Mouse (Mus musculus) small intestine, adult 2 months (tissue): ENCODE results near the gene Uap1l1. TPM values are rescaled to one million over a fixed set of nuclear protein-coding genes. Genes with fewer than 3 reads are reported as not detected.

ENCODE experiments used
- H3K27ac ChIP-seq: fragments of 200-500 bp; 2 replicates; pipeline ENCODE4 v1.5.1; 2012; ENCODE audit warnings: low read depth, low read length, control low read depth, inconsistent platforms; ENCODE audit not compliant: insufficient read depth
- H3K27me3 ChIP-seq: fragments of 200-500 bp; 2 replicates; pipeline ENCODE4 v1.6.1; 2012; ENCODE audit warnings: mild to moderate bottlenecking, moderate library complexity, low read length, inconsistent platforms; ENCODE audit not compliant: control insufficient read depth, insufficient read depth
- H3K36me3 ChIP-seq: fragments of 200-500 bp; 2 replicates; pipeline ENCODE4 v1.6.1; 2012; ENCODE audit warnings: mild to moderate bottlenecking, low read length, control low read depth, inconsistent platforms; ENCODE audit not compliant: control insufficient read depth, insufficient read depth
- H3K4me1 ChIP-seq: fragments of 200-500 bp; 2 replicates; pipeline ENCODE4 v1.6.1; 2012; ENCODE audit warnings: low read length, inconsistent platforms, mixed read lengths; ENCODE audit not compliant: control insufficient read depth, insufficient read depth, insufficient read length
- H3K4me3 ChIP-seq: fragments of 200-500 bp; 2 replicates; pipeline ENCODE4 v1.5.1; 2012; ENCODE audit warnings: low read depth, mild to moderate bottlenecking, control low read depth, inconsistent platforms, low read length, moderate library complexity
- CTCF ChIP-seq: fragments of 200-500 bp; IDR thresholded peaks from 2 replicates; pipeline ENCODE4 v1.5.1; 2012; ENCODE audit warnings: low read depth, mild to moderate bottlenecking, control low read depth, inconsistent platforms, low read length, moderate library complexity, mixed read lengths; ENCODE audit not compliant: insufficient replicate concordance, insufficient read length; ENCODE audit errors: extremely low read depth
- POLR2A ChIP-seq: fragments of 200-500 bp; IDR thresholded peaks from 2 replicates; pipeline ENCODE4 v1.6.1; 2012; ENCODE audit warnings: low read depth, mild to moderate bottlenecking, control low read depth, inconsistent platforms, low read length, moderate library complexity
- WGBS: fragments of 180-500 bp; shearing (Covaris S2); methylation state at CpG from one replicate; pipeline ENCODE4 v1.1.7; 2018; 5-methylcytosine and 5-hydroxymethylcytosine counted together
- polyA plus RNA-seq: library from polyadenylated mRNA; depleted of rRNA; stranded (reverse); fragments of >200 nt; gene quantifications from 2 replicates; pipeline ENCODE4 v1.2.3, GENCODE M21; 2012

Gene Uap1l1
- polyA plus RNA-seq, 1 experiment: 360 TPM

GRCm38 (mm10) chr2:25400291-25400690 lies 34.8 kb upstream of the Uap1l1 start:
- Histone ChIP-seq H3K4me3 (peak overlapping the region; percentile 14), H3K27me3 (no peaks in the 10 kb centered on the region; the same call in 1 of the 2 replicates), H3K4me1 (peaks cover 13% of the 10 kb centered on the region; the same call in 1 of the 2 replicates), H3K36me3 (no peaks in the 10 kb centered on the region), H3K27ac (no peak overlapping the region)
- TF ChIP-seq CTCF (no peak), POLR2A (no peak)
- 36% methylated on average over 16 of the region's 16 CpGs for WGBS

DNA sequence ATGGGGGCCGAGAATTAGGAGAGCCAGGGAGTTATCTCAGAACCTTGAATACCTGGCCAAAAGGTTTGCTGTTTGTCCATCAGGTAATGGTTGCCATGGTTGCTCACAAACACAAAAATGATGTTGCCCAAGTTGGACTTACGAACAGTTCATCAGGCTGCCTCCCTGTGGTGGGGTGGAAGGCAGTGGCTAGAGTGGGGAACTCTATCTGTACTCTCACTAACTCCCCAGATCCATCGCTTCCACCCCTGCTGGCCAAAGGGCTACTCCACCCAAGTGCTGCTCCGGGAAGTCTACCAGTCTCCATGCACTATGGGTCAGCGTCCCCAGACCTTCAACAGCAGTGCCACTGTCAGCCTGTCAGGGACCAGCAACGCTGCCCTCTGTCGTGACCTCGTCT lies 33.6 kb upstream of the Uap1l1 start, which contains the start of gene Npdc1:
TSS of gene Npdc1 (plus strand) at position 301 of the 400 bp plus-strand sequence.
- Histone ChIP-seq H3K27me3 (no peaks in the 10 kb centered on the region; the same call in 1 of the 2 replicates), H3K4me3 (no peak within 1 kb of the TSS), H3K36me3 (no peaks in the 10 kb centered on the region), H3K27ac (no peak within 1 kb of the TSS), H3K4me1 (peaks cover 18% of the 10 kb centered on the region; the same call in 1 of the 2 replicates)
- TF ChIP-seq CTCF (no peak), POLR2A (no peak)
- 81% methylated on average over 8 of the region's 8 CpGs for WGBS

DNA sequence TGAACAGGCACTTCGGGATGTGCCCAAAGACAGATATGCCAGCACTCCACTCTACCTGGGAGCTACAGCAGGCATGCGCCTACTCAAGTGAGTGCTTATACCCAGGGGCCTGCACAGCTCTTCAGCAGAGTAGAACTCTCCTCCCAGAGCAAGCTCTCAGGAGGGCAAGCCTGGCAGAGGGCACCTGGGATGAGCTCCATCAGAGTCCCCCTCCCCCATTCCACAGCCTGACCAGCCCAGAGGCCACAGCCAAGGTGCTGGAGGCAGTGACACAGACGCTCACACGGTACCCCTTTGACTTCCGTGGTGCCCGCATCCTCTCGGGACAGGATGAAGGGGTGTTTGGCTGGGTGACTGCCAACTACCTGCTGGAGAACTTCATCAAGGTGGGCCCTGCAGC lies 32.6 kb upstream of the Uap1l1 start:
- H3K4me1 ChIP-seq: peaks cover 15% of the 10 kb centered on the region; the same call in 1 of the 2 replicates
- H3K36me3 ChIP-seq: no peaks in the 10 kb centered on the region
- no peaks in the 10 kb centered on the region; the same call in 1 of the 2 replicates for H3K27me3 ChIP-seq
- no peak overlapping the region for H3K27ac ChIP-seq
- 97% methylated on average over 7 of the region's 7 CpGs for WGBS
- no peak overlapping the region for H3K4me3 ChIP-seq
- TF ChIP-seq CTCF (no peak), POLR2A (no peak)

- H3K27ac ChIP-seq: no peak overlapping the region
- H3K4me3 ChIP-seq: peak overlapping the region; percentile 81; the same call in 1 of the 2 replicates
- no peaks in the 10 kb centered on the region; the same call in 1 of the 2 replicates for H3K27me3 ChIP-seq
- TF ChIP-seq POLR2A (no peak), CTCF (no peak)
- WGBS: 87% methylated on average over 1 of the region's 1 CpGs
- no peaks in the 10 kb centered on the region for H3K36me3 ChIP-seq
- H3K4me1 ChIP-seq: peaks cover 15% of the 10 kb centered on the region; the same call in 1 of the 2 replicates
These were observed 31.5 kb upstream of the Uap1l1 start for GRCm38 (mm10) chr2:25397010-25397409.

GRCm38 (mm10) chr2:25396597-25396983 lies 31.1 kb upstream of the Uap1l1 start:
- Histone ChIP-seq H3K4me3 (peak overlapping the region; percentile 81), H3K4me1 (peaks cover 15% of the 10 kb centered on the region; the same call in 1 of the 2 replicates), H3K27ac (no peak overlapping the region), H3K27me3 (no peaks in the 10 kb centered on the region; the same call in 1 of the 2 replicates), H3K36me3 (no peaks in the 10 kb centered on the region)
- 42% methylated on average over 3 of the region's 3 CpGs for WGBS
- TF ChIP-seq CTCF (no peak), POLR2A (no peak)

- Histone ChIP-seq H3K4me3 (peak within 1 kb of the TSS; percentile 81), H3K36me3 (no peaks in the 10 kb centered on the region), H3K27me3 (no peaks in the 10 kb centered on the region; the same call in 1 of the 2 replicates), H3K27ac (peak within 1 kb of the TSS; percentile 72), H3K4me1 (peaks cover 15% of the 10 kb centered on the region; the same call in 1 of the 2 replicates)
- WGBS: 1% methylated on average over 57 of the region's 57 CpGs
- no peak; the same call in 1 of the 2 replicates for TF ChIP-seq POLR2A
- TF ChIP-seq CTCF: 0 out of 2 replicates have a peak, but pooled peaks have one; percentile 16
These were observed 30.5 kb upstream of the Uap1l1 start, which contains the start of gene Entpd2 for GRCm38 (mm10) chr2:25395721-25396596. TSS of gene Entpd2 (plus strand) at chr2:25395874.
